Mouse (Mus musculus) heart, embryonic 10.5 days (tissue): ENCODE results near the gene Sfxn2. TPM values are rescaled to one million over a fixed set of nuclear protein-coding genes. Genes with fewer than 3 reads are reported as not detected.
A peak's percentile ranks its signal among the peaks of the same experiment; 100 is the strongest.

Source experiments
- DNase-seq: peaks from one replicate; pipeline ENCODE4 v3.0.0-alpha.2; 2017; ENCODE audit warnings: low spot score
- H3K27ac ChIP-seq: fragments of 300-500 bp; sonication (generic); 2 replicates; pipeline ENCODE4 v1.5.1; 2016; ENCODE audit warnings: mild to moderate bottlenecking
- H3K27me3 ChIP-seq: fragments of 300-500 bp; sonication (generic); 2 replicates; pipeline ENCODE4 v1.6.1; 2016; ENCODE audit warnings: mild to moderate bottlenecking; ENCODE audit not compliant: poor library complexity, insufficient read depth, severe bottlenecking
- H3K36me3 ChIP-seq: fragments of 300-500 bp; sonication (generic); 2 replicates; pipeline ENCODE4 v1.6.1; 2016; ENCODE audit warnings: mild to moderate bottlenecking, moderate library complexity
- H3K4me1 ChIP-seq: fragments of 300-500 bp; sonication (generic); 2 replicates; pipeline ENCODE4 v1.6.1; 2016; ENCODE audit warnings: mild to moderate bottlenecking
- H3K4me3 ChIP-seq: fragments of 300-500 bp; sonication (generic); 2 replicates; pipeline ENCODE4 v1.5.1; 2016; ENCODE audit warnings: mild to moderate bottlenecking, moderate library complexity
- H3K9me3 ChIP-seq: fragments of 300-500 bp; sonication (generic); 2 replicates; pipeline ENCODE4 v1.6.1; 2016; ENCODE audit warnings: mild to moderate bottlenecking, moderate library complexity
- WGBS: fragments of 180-500 bp; shearing (Covaris S2); methylation state at CpG from one replicate; pipeline ENCODE4 v1.1.7; 2016; 5-methylcytosine and 5-hydroxymethylcytosine counted together
- polyA plus RNA-seq: library from polyadenylated mRNA; unstranded; fragments of >200 nt; fragmentation: Nextera tagmentation; extraction: Ambion mirVana; gene quantifications from 2 replicates; pipeline ENCODE4 v1.2.1, GENCODE M21; 2016

Sfxn2 gene
- polyA plus RNA-seq, 1 experiment from 2014 or later, result 14.5 TPM

GRCm38 (mm10) chr19:46618322-46618721 lies 45.2 kb downstream of the Sfxn2 start:
- no peaks in the 10 kb centered on the region for H3K27me3 ChIP-seq
- no peak for DNase-seq
- no peaks in the 10 kb centered on the region for H3K9me3 ChIP-seq
- H3K4me1 ChIP-seq, result peaks cover 89% of the 10 kb centered on the region
- H3K36me3 ChIP-seq, result peaks cover 14% of the 10 kb centered on the region
- H3K4me3 ChIP-seq, result no peak overlapping the region
- 65% methylated on average over 9 of the region's 9 CpGs for WGBS
- peak overlapping the region; percentile 91 for H3K27ac ChIP-seq

DNA sequence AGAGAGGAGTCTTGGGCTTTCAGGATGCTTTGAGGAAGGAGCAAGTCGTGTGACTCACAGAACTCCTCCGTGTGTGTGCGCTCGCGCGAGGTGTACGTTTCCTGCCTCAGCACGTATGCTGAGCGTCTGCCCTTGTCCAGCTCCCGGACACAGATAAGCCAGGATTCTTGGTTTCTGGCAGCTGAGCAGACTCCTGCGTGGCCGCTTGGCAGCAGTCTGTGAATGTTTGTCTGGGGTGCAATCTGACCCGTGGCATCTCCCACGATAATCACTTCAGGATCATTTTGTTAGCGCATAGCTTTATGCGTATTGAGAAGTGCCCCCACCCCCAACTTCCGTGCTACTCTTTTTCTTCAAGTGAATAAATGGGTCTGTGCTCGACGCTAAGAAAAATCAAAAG lies 45.8 kb downstream of the Sfxn2 start:
- peak overlapping the region; percentile 5; the same call in 1 of the 2 replicates for H3K4me3 ChIP-seq
- H3K9me3 ChIP-seq, result no peaks in the 10 kb centered on the region
- peak; percentile 88 for DNase-seq
- H3K27me3 ChIP-seq, result no peaks in the 10 kb centered on the region
- 32% methylated on average over 19 of the region's 19 CpGs for WGBS
- peak overlapping the region; percentile 91 for H3K27ac ChIP-seq
- peaks cover 95% of the 10 kb centered on the region for H3K4me1 ChIP-seq
- H3K36me3 ChIP-seq, result peaks cover 7% of the 10 kb centered on the region; the same call in 1 of the 2 replicates

- 80% methylated on average over 6 of the region's 6 CpGs for WGBS
- H3K4me1 ChIP-seq, result peaks cover 99% of the 10 kb centered on the region
- no peaks in the 10 kb centered on the region for H3K27me3 ChIP-seq
- 0 out of 2 replicates have a peak, but pooled peaks cover 3% of the 10 kb centered on the region for H3K36me3 ChIP-seq
- DNase-seq, result no peak
- H3K4me3 ChIP-seq, result no peak overlapping the region
- H3K27ac ChIP-seq, result peak overlapping the region; percentile 91
- no peaks in the 10 kb centered on the region for H3K9me3 ChIP-seq
These were observed 46.4 kb downstream of the Sfxn2 start for GRCm38 (mm10) chr19:46619518-46619917.

DNA sequence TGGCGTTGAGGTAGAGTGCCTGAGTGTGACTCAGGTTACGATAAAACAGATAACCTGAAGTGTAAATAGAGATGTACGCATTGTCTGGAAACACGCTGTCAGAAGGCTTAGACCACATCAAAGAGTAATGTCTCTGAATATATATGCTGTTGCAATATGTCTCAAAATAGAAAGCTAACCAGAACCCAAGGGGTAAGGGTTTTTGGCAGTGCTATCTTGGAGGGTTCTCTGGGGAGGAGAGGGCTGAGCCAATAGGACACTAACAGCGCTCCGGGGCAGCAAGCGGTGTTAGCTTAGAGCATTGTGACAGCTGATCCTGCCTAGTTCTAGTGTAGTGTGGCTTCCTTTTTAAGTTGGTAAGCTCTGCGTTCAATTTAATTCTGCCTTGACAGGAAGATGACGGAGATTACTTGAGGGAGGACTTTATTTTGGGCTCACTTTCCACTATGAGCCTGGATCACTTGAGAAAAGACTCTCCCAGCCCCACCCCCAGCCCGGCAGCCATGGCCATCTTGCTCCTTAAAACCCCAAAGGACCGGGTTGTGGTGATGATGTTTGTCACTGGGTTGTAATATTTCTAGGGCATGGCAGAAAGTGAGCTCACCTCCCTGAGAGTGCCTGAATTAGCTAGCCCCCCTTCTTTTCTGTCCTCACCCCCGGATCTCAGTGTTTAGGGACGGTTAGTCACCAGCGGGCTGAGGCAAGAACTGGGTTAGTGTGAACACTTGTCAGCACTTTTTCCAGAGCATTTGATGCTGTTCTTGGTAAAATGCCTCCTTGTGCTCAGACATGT lies 47.0 kb downstream of the Sfxn2 start:
- no peak for DNase-seq
- WGBS, result 52% methylated on average over 14 of the region's 14 CpGs
- H3K27me3 ChIP-seq, result no peaks in the 10 kb centered on the region
- peaks cover 6% of the 10 kb centered on the region for H3K36me3 ChIP-seq
- H3K4me3 ChIP-seq, result no peak overlapping the region
- peaks cover 99% of the 10 kb centered on the region for H3K4me1 ChIP-seq
- peak overlapping the region; percentile 91 for H3K27ac ChIP-seq
- no peaks in the 10 kb centered on the region for H3K9me3 ChIP-seq

- peak overlapping the region; percentile 91 for H3K27ac ChIP-seq
- no peaks in the 10 kb centered on the region for H3K27me3 ChIP-seq
- peaks cover 15% of the 10 kb centered on the region for H3K36me3 ChIP-seq
- no peak overlapping the region for H3K4me3 ChIP-seq
- peaks cover 97% of the 10 kb centered on the region for H3K4me1 ChIP-seq
- H3K9me3 ChIP-seq, result no peaks in the 10 kb centered on the region
- DNase-seq, result no peak
- 72% methylated on average over 19 of the region's 19 CpGs for WGBS
These were observed 48.3 kb downstream of the Sfxn2 start for GRCm38 (mm10) chr19:46621236-46622183.

GRCm38 (mm10) chr19:46622659-46623193 lies 49.6 kb downstream of the Sfxn2 start:
- Histone ChIP-seq H3K27me3 (no peaks in the 10 kb centered on the region), H3K4me1 (peaks cover 94% of the 10 kb centered on the region), H3K27ac (peak overlapping the region; percentile 91), H3K36me3 (peaks cover 19% of the 10 kb centered on the region), H3K4me3 (peak overlapping the region; percentile 67), H3K9me3 (no peaks in the 10 kb centered on the region)
- DNase-seq, result no peak
- 28% methylated on average over 12 of the region's 12 CpGs for WGBS

- H3K4me1 ChIP-seq, result peaks cover 94% of the 10 kb centered on the region
- no peaks in the 10 kb centered on the region for H3K9me3 ChIP-seq
These were observed 50.1 kb downstream of the Sfxn2 start for GRCm38 (mm10) chr19:46623194-46623667.

DNA sequence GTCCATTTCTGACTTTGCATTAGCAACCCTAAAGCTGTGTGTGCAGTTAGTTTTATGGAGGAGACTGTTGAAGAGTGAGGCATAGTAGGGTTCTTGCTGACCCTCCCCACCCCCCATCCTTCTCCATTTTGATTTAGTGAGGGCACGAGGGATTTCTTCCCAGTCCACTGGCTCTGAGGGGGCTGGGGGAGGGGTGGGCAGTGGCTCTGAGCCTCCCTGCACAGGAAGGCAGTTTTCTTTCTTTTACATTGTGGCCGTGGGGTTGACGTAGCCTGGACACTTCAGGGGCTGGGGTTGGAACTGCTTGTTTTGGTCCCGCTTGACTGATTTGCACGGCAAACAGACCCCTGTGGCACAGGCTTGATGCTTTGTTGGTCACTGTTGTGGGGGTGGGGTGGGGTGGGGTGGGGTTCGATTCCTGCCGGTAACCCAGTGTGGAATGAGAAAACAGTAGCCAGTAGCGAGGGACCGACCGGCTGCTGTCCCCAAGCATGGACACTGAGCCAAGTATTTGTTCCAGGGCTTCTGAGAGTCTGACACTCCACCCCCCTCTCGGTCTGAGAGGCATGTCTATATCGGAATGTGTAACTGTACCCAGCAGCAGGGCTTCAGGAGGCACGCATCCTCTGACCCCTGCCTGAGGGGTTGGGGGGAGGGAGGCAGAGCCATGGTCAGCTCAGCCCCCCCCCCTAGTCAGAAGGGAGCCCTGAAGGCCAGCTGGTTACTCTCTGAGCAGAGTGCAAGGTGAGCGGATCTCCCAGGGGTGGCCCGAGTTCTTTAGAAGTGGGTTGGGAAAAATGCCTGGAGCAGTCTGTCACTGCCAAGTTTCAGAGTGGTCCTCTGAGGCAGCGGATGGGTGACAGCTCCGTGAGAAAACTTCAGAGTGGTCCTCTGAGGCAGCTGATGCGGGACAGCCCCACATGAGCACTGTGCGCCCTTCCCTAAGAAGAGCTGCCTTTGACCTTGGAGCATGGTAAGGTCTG lies 50.9 kb downstream of the Sfxn2 start:
- H3K9me3 ChIP-seq, result no peaks in the 10 kb centered on the region
- peaks cover 92% of the 10 kb centered on the region for H3K4me1 ChIP-seq
- 16% methylated on average over 19 of the region's 19 CpGs for WGBS
- no peaks in the 10 kb centered on the region for H3K27me3 ChIP-seq
- peaks cover 23% of the 10 kb centered on the region for H3K36me3 ChIP-seq
- peak; percentile 88 for DNase-seq
- peak overlapping the region; percentile 91 for H3K27ac ChIP-seq
- peak overlapping the region; percentile 67 for H3K4me3 ChIP-seq

More at GRCm38 (mm10) chr19:46623194-46623667, 50.1 kb downstream of the Sfxn2 start:
- peaks cover 19% of the 10 kb centered on the region for H3K36me3 ChIP-seq
- 3% methylated on average over 16 of the region's 16 CpGs for WGBS
- no peaks in the 10 kb centered on the region for H3K27me3 ChIP-seq
- peak; percentile 88 for DNase-seq
- peak overlapping the region; percentile 67 for H3K4me3 ChIP-seq
- peak overlapping the region; percentile 91 for H3K27ac ChIP-seq

GRCm38 (mm10) chr19:46625015-46625414 lies 51.9 kb downstream of the Sfxn2 start:
- Histone ChIP-seq H3K27ac (peak overlapping the region; percentile 91), H3K4me3 (peak overlapping the region; percentile 67), H3K36me3 (peaks cover 23% of the 10 kb centered on the region), H3K9me3 (no peaks in the 10 kb centered on the region), H3K4me1 (peaks cover 88% of the 10 kb centered on the region), H3K27me3 (no peaks in the 10 kb centered on the region)
- 94% methylated on average over 12 of the region's 12 CpGs for WGBS
- no peak for DNase-seq

DNA sequence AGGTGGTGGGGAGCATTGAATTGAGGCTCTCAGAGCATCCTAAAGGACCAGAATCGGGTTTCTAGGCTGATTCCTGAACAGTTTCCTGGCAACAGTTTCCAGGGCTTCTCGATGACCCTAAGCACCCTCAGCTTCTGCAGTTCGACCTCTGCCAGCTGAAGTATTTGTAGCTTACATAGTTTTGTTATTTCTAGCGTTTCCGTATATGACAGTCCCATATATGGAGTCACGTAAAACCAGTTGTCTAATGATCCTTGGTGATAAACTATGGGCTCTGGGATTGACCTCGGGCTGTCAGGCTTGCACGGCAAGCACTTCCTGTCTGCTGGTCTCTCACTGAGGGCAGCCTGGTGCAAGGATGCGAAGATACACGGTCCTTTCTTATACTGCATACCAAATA lies 52.4 kb downstream of the Sfxn2 start:
- WGBS, result 65% methylated on average over 10 of the region's 10 CpGs
- Histone ChIP-seq H3K4me1 (peaks cover 88% of the 10 kb centered on the region), H3K4me3 (peak overlapping the region; percentile 67), H3K27ac (peak overlapping the region; percentile 91), H3K36me3 (peaks cover 23% of the 10 kb centered on the region), H3K27me3 (no peaks in the 10 kb centered on the region), H3K9me3 (no peaks in the 10 kb centered on the region)
- no peak for DNase-seq

- H3K27me3 ChIP-seq, result no peaks in the 10 kb centered on the region
- 35% methylated on average over 10 of the region's 10 CpGs for WGBS
- H3K27ac ChIP-seq, result peak overlapping the region; percentile 80
- no peak for DNase-seq
- H3K36me3 ChIP-seq, result peaks cover 38% of the 10 kb centered on the region
- H3K4me3 ChIP-seq, result peak overlapping the region; percentile 7; the same call in 1 of the 2 replicates
- H3K9me3 ChIP-seq, result no peaks in the 10 kb centered on the region
- H3K4me1 ChIP-seq, result peaks cover 88% of the 10 kb centered on the region
These were observed 55.2 kb downstream of the Sfxn2 start for GRCm38 (mm10) chr19:46628403-46628802.
